Mouse (Mus musculus): ENCODE results near the gene Dhx57.

DNA sequence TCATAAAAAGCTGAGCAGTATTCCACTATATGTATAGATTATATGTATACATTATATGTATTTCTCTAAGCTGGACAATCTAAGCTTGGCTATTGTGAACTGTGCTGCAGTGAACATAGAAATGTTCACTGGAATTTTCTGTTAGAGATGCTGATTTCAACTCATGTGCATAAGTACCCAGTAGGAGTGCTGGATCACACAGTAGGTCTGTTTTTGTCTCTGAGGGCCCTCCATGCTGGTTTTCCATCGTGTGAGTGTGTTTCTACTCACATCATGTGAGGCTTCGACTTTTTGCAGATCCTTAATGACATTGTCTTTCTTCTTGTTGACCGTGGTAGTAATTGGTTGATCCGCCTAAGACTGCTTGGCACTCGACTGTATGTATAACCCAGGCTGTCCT lies 8.6 kb upstream of the Dhx57 start:
- TF ChIP-seq CTCF (IDR thresholded peaks at IDR 0.05; ENCODE audit: control insufficient read depth, insufficient read depth, insufficient replicate concordance, low read depth, low read length) (no peak), POLR2A (IDR thresholded peaks at IDR 0.05; ENCODE audit: control insufficient read depth, low read depth, low read length) (no peak)
